Mouse (Mus musculus): ENCODE measurements around the gene Gpr63. TPM values are rescaled to one million over a fixed set of nuclear protein-coding genes. Genes with fewer than 3 reads are reported as not detected.

The Gpr63 gene
- polyA plus RNA-seq (2015; fragmentation: Nextera tagmentation; extraction: Ambion mirVana) = 0.07 TPM in 1 of 2 replicates, not detected in the other

- under 1% methylated on average over 62 of the region's 78 CpGs for WGBS (ENCODE audit: insufficient replicate concordance)
- H3K27ac ChIP-seq = no peak within 1 kb of the TSS
These were observed at the start of gene Gpr63 for GRCm38 (mm10) chr4:24966299-24966991. Gene Gpr63 (plus strand): TSS chr4:24966407.

GRCm38 (mm10) chr4:24920006-24920577 is 46.1 kb upstream of the Gpr63 start:
- ATAC-seq (ENCODE audit: low read depth) (no peak), DNase-seq (no peak)
- WGBS (ENCODE audit: insufficient replicate concordance) = 59% methylated on average over 5 of the region's 5 CpGs

More at GRCm38 (mm10) chr4:24966299-24966991, at the start of gene Gpr63:
- Histone ChIP-seq H3K4me2 (peak within 1 kb of the TSS; percentile 64), H3K27me3 (peaks cover 38% of the 10 kb centered on the region), H3K9ac (peak within 1 kb of the TSS; percentile 52), H3K36me3 (no peaks in the 10 kb centered on the region), H3K4me1 (replicated peaks) (no peaks in the 10 kb centered on the region), H3K4me3 (replicated peaks) (peak within 1 kb of the TSS; percentile 56), H3K9me3 (replicated peaks) (no peaks in the 10 kb centered on the region)
- DNase-seq = no peak
- ATAC-seq (ENCODE audit: low read depth) = peak; percentile 68

GRCm38 (mm10) chr4:24924726-24925125 is 41.5 kb upstream of the Gpr63 start:
- H3K4me3 ChIP-seq (replicated peaks) = no peak overlapping the region
- no peaks in the 10 kb centered on the region for H3K36me3 ChIP-seq
- no peaks in the 10 kb centered on the region for H3K4me1 ChIP-seq (replicated peaks)
- H3K4me2 ChIP-seq = no peak overlapping the region
- DNase-seq (no peak), ATAC-seq (ENCODE audit: low read depth) (no peak)
- WGBS (ENCODE audit: insufficient replicate concordance) = 51% methylated on average over 2 of the region's 2 CpGs
- H3K27me3 ChIP-seq = no peaks in the 10 kb centered on the region
- no peak overlapping the region for H3K27ac ChIP-seq
- no peaks in the 10 kb centered on the region for H3K9me3 ChIP-seq (replicated peaks)
- H3K9ac ChIP-seq = no peak overlapping the region

More at GRCm38 (mm10) chr4:24920006-24920577, 46.1 kb upstream of the Gpr63 start:
- H3K9me3 ChIP-seq (replicated peaks) = no peaks in the 10 kb centered on the region
- no peak overlapping the region for H3K9ac ChIP-seq
- H3K4me1 ChIP-seq (replicated peaks) = no peaks in the 10 kb centered on the region
- H3K27ac ChIP-seq = no peak overlapping the region
- H3K27me3 ChIP-seq = no peaks in the 10 kb centered on the region
- H3K4me2 ChIP-seq = no peak overlapping the region
- H3K4me3 ChIP-seq (replicated peaks) = no peak overlapping the region
- H3K36me3 ChIP-seq = no peaks in the 10 kb centered on the region

- Histone ChIP-seq H3K4me1 (replicated peaks) (no peaks in the 10 kb centered on the region), H3K9ac (no peak overlapping the region), H3K4me3 (replicated peaks) (no peak overlapping the region), H3K27me3 (no peaks in the 10 kb centered on the region), H3K9me3 (replicated peaks) (no peaks in the 10 kb centered on the region), H3K4me2 (no peak overlapping the region), H3K27ac (no peak overlapping the region), H3K36me3 (no peaks in the 10 kb centered on the region)
- ATAC-seq (ENCODE audit: low read depth) = no peak
- DNase-seq = no peak
- WGBS (ENCODE audit: insufficient replicate concordance) = 66% methylated on average over 5 of the region's 5 CpGs
These were observed 37.9 kb upstream of the Gpr63 start for GRCm38 (mm10) chr4:24928260-24928780.

- ATAC-seq (ENCODE audit: low read depth) (no peak), DNase-seq (no peak)
- H3K27me3 ChIP-seq = no peaks in the 10 kb centered on the region
- H3K4me3 ChIP-seq (replicated peaks) = no peak overlapping the region
- H3K4me1 ChIP-seq (replicated peaks) = no peaks in the 10 kb centered on the region
- H3K36me3 ChIP-seq = no peaks in the 10 kb centered on the region
- H3K27ac ChIP-seq = no peak overlapping the region
- H3K4me2 ChIP-seq = no peak overlapping the region
- no peaks in the 10 kb centered on the region for H3K9me3 ChIP-seq (replicated peaks)
- no peak overlapping the region for H3K9ac ChIP-seq
- 68% methylated on average over 5 of the region's 5 CpGs for WGBS (ENCODE audit: insufficient replicate concordance)
These were observed 37.3 kb upstream of the Gpr63 start for GRCm38 (mm10) chr4:24928926-24929325.

GRCm38 (mm10) chr4:24942728-24943424 is 23.3 kb upstream of the Gpr63 start:
- WGBS (ENCODE audit: insufficient replicate concordance) = 45% methylated on average over 6 of the region's 6 CpGs
- H3K4me2 ChIP-seq = no peak overlapping the region
- H3K36me3 ChIP-seq = no peaks in the 10 kb centered on the region
- ATAC-seq (ENCODE audit: low read depth) (no peak), DNase-seq (no peak)
- H3K9ac ChIP-seq = no peak overlapping the region
- no peaks in the 10 kb centered on the region for H3K27me3 ChIP-seq
- H3K9me3 ChIP-seq (replicated peaks) = no peaks in the 10 kb centered on the region
- H3K27ac ChIP-seq = no peak overlapping the region
- H3K4me3 ChIP-seq (replicated peaks) = no peak overlapping the region
- no peaks in the 10 kb centered on the region for H3K4me1 ChIP-seq (replicated peaks)

GRCm38 (mm10) chr4:24965918-24966298 is 299 bp upstream of the Gpr63 start:
- ATAC-seq (ENCODE audit: low read depth) (no peak), DNase-seq (no peak)
- WGBS (ENCODE audit: insufficient replicate concordance) = 6% methylated on average over 8 of the region's 8 CpGs
- Histone ChIP-seq H3K4me3 (replicated peaks) (peak overlapping the region; percentile 56), H3K36me3 (no peaks in the 10 kb centered on the region), H3K9me3 (replicated peaks) (no peaks in the 10 kb centered on the region), H3K27me3 (peaks cover 38% of the 10 kb centered on the region), H3K4me2 (peak overlapping the region; percentile 64), H3K27ac (no peak overlapping the region), H3K4me1 (replicated peaks) (no peaks in the 10 kb centered on the region), H3K9ac (peak overlapping the region; percentile 52; the same call in 1 of the 2 replicates)

GRCm38 (mm10) chr4:24967251-24967650 is 1.0 kb downstream of the Gpr63 start:
- 14% methylated on average over 7 of the region's 7 CpGs for WGBS (ENCODE audit: insufficient replicate concordance)
- ATAC-seq (ENCODE audit: low read depth) (no peak), DNase-seq (no peak)
- no peak overlapping the region for H3K27ac ChIP-seq
- H3K36me3 ChIP-seq = no peaks in the 10 kb centered on the region
- no peaks in the 10 kb centered on the region for H3K9me3 ChIP-seq (replicated peaks)
- no peak overlapping the region for H3K9ac ChIP-seq
- peaks cover 38% of the 10 kb centered on the region for H3K27me3 ChIP-seq
- peak overlapping the region; percentile 28; the same call in 1 of the 2 replicates for H3K4me2 ChIP-seq
- no peak overlapping the region for H3K4me3 ChIP-seq (replicated peaks)
- no peaks in the 10 kb centered on the region for H3K4me1 ChIP-seq (replicated peaks)

GRCm38 (mm10) chr4:24978589-24978988 is 12.4 kb downstream of the Gpr63 start:
- Histone ChIP-seq H3K27me3 (no peaks in the 10 kb centered on the region), H3K9ac (no peak overlapping the region), H3K27ac (no peak overlapping the region), H3K4me2 (no peak overlapping the region), H3K4me1 (replicated peaks) (no peaks in the 10 kb centered on the region), H3K4me3 (replicated peaks) (no peak overlapping the region), H3K9me3 (replicated peaks) (no peaks in the 10 kb centered on the region), H3K36me3 (no peaks in the 10 kb centered on the region)
- DNase-seq (no peak), ATAC-seq (ENCODE audit: low read depth) (no peak)
- WGBS (ENCODE audit: insufficient replicate concordance) = 62% methylated on average over 4 of the region's 4 CpGs

GRCm38 (mm10) chr4:24985612-24986011 is 19.4 kb downstream of the Gpr63 start:
- Histone ChIP-seq H3K4me1 (replicated peaks) (no peaks in the 10 kb centered on the region), H3K4me3 (replicated peaks) (no peak overlapping the region), H3K36me3 (no peaks in the 10 kb centered on the region), H3K27ac (no peak overlapping the region), H3K4me2 (no peak overlapping the region), H3K27me3 (no peaks in the 10 kb centered on the region), H3K9ac (no peak overlapping the region), H3K9me3 (replicated peaks) (no peaks in the 10 kb centered on the region)
- DNase-seq (no peak), ATAC-seq (ENCODE audit: low read depth) (no peak)
- 71% methylated on average over 5 of the region's 5 CpGs for WGBS (ENCODE audit: insufficient replicate concordance)

- H3K27me3 ChIP-seq = no peaks in the 10 kb centered on the region
- no peak overlapping the region for H3K4me3 ChIP-seq (replicated peaks)
- H3K9ac ChIP-seq = no peak overlapping the region
- DNase-seq = no peak
- H3K27ac ChIP-seq = no peak overlapping the region
- no peak for ATAC-seq (ENCODE audit: low read depth)
- no peaks in the 10 kb centered on the region for H3K36me3 ChIP-seq
- H3K4me1 ChIP-seq (replicated peaks) = no peaks in the 10 kb centered on the region
- no peaks in the 10 kb centered on the region for H3K9me3 ChIP-seq (replicated peaks)
- H3K4me2 ChIP-seq = no peak overlapping the region
- 62% methylated on average over 2 of the region's 2 CpGs for WGBS (ENCODE audit: insufficient replicate concordance)
These were observed 25.3 kb downstream of the Gpr63 start for GRCm38 (mm10) chr4:24991475-24991874.
